In genomic region chr3:33079171-33079570, GRCm38 (mm10) we compare ENCODE assay signal across 16 mouse cellular contexts.
"Had no signal": no experiment of that assay in that cellular context is flagged by ENCODE, and none has a peak within 500 bp of the region (broad histone marks: within the 10 kb centered on the region; RNA-seq: fewer than 3 reads in every experiment).

No protein-coding gene starts in this region.

- H3K36me3 ChIP-seq: liver, embryonic 13.5 days; neural tube, embryonic 13.5 days; stomach, embryonic 15.5 days had no signal

- H3K27me3 ChIP-seq: liver, embryonic 13.5 days; neural tube, embryonic 13.5 days; stomach, embryonic 15.5 days had no signal

- H3K9ac ChIP-seq: liver, embryonic 13.5 days; neural tube, embryonic 13.5 days; stomach, embryonic 15.5 days had no signal

- H3K27ac ChIP-seq: kidney, postnatal 0 days; liver, embryonic 13.5 days; neural tube, embryonic 13.5 days; stomach, embryonic 15.5 days had no signal

- DNase-seq: kidney, adult 2 months; kidney, postnatal 25 days; liver, embryonic 13.5 days; lung, adult 2 months; lung, postnatal 14 days; lung, postnatal 4 days; midbrain, embryonic 14.5 days; retina, postnatal 1 day; right cerebral cortex, postnatal 25 days; spleen, adult 18-20 months; thymus, postnatal 25 days had no signal

- H3K4me2 ChIP-seq: liver, embryonic 13.5 days; midbrain, embryonic 11.5 days; neural tube, embryonic 13.5 days; stomach, embryonic 15.5 days had no signal

- H3K4me3 ChIP-seq: liver, embryonic 13.5 days; myocyte; neural tube, embryonic 13.5 days; stomach, embryonic 15.5 days had no signal

- H3K4me1 ChIP-seq: liver, embryonic 13.5 days; stomach, embryonic 15.5 days had no signal

- H3K9me3 ChIP-seq: liver, embryonic 13.5 days; neural tube, embryonic 13.5 days; stomach, embryonic 15.5 days had no signal
